ENCODE assay signal across 8 mouse cellular contexts in the genomic region with DNA sequence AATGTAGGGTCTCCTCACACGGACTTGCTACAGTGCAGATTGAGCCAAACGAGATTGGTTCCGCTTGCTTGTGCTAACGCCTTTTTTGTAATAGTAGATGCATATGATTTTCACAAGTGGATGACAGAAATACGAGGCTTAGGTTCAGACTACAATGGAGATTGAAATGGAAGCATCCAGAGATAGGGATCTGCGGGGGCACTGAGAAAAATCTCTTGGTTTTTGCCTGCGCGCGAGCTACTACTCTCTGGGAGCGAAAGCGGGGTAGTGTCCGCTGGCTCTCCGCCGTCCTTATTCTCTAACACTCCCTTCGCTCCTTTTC. TPM values are rescaled to one million over a fixed set of nuclear protein-coding genes. Genes with fewer than 3 reads are reported as not detected.
DNase-seq lines count a peak whose midpoint lies in the region; ATAC-seq and TF ChIP-seq lines count a peak whose summit lies in the region.

No protein-coding gene starts in this region.

- peaks cover 28% of the 10 kb centered on the region for H3K79me2 ChIP-seq in MEL (ENCODE audit: control insufficient read depth, insufficient read depth, low read length, poor library complexity)

- peak overlapping the region; percentile 92 for H3K27ac ChIP-seq in heart, embryonic 15.5 days
- peak overlapping the region; percentile 90 for H3K27ac ChIP-seq in MEL (ENCODE audit: control insufficient read depth, low read depth, low read length)
- peak overlapping the region; percentile 95 for H3K27ac ChIP-seq in hindbrain, embryonic 13.5 days
- H3K27ac ChIP-seq in midbrain, embryonic 11.5 days (ENCODE audit: low read depth, low read length), result peak overlapping the region; percentile 93

- TF ChIP-seq EP300 in MEL (IDR thresholded peaks at IDR 0.05; ENCODE audit: low read depth in 1 of 2, low read length in 2 of 2), result no peak

- no peak for DNase-seq in heart, adult 9 months (ENCODE audit: low spot score in 2 of 2)
- DNase-seq in MEL (ENCODE audit: low read depth, low spot score), result no peak
- no peak for DNase-seq in midbrain, embryonic 11.5 days (ENCODE audit: low spot score, missing footprints)
- DNase-seq in adrenal gland, postnatal 4 days (ENCODE audit: low spot score in 2 of 2), result no peak
- no peak for DNase-seq in retina, postnatal 1 day

- H3K9ac ChIP-seq in heart, embryonic 15.5 days, result peak overlapping the region; percentile 75
- peak overlapping the region; percentile 96 for H3K9ac ChIP-seq in MEL (ENCODE audit: control insufficient read depth, low read depth, low read length, poor library complexity, severe bottlenecking)
- peak overlapping the region; percentile 100 for H3K9ac ChIP-seq in hindbrain, embryonic 13.5 days
- peak overlapping the region; percentile 99 for H3K9ac ChIP-seq in midbrain, embryonic 11.5 days (ENCODE audit: low read length)

- no peak for TF ChIP-seq RAD21 in MEL (IDR thresholded peaks at IDR 0.05; ENCODE audit: low read depth, low read length)

- 7% methylated on average over 15 of the region's 15 CpGs for WGBS in heart, embryonic 15.5 days
- WGBS in hindbrain, embryonic 13.5 days, result 5% methylated on average over 15 of the region's 15 CpGs
- 5% methylated on average over 15 of the region's 15 CpGs for WGBS in midbrain, embryonic 11.5 days

- no peaks in the 10 kb centered on the region for H3K9me3 ChIP-seq in heart, embryonic 15.5 days (replicated peaks)
- no peaks in the 10 kb centered on the region for H3K9me3 ChIP-seq in MEL (replicated peaks; ENCODE audit: insufficient read depth, low read length)
- no peaks in the 10 kb centered on the region for H3K9me3 ChIP-seq in hindbrain, embryonic 13.5 days
- no peaks in the 10 kb centered on the region for H3K9me3 ChIP-seq in midbrain, embryonic 11.5 days (ENCODE audit: control insufficient read depth, low read length)

- no peaks in the 10 kb centered on the region for H3K27me3 ChIP-seq in heart, embryonic 15.5 days
- no peaks in the 10 kb centered on the region for H3K27me3 ChIP-seq in MEL (ENCODE audit: control insufficient read depth in 1 of 2, insufficient read depth in 2 of 2, low read length in 2 of 2)
- no peaks in the 10 kb centered on the region for H3K27me3 ChIP-seq in hindbrain, embryonic 13.5 days
- no peaks in the 10 kb centered on the region for H3K27me3 ChIP-seq in midbrain, embryonic 11.5 days (ENCODE audit: control insufficient read depth, insufficient read depth, low read length)

- no peak for TF ChIP-seq CTCF in MEL (IDR thresholded peaks at IDR 0.05 in 2 of 3, conservative IDR thresholded peaks at IDR 0.05 in 1 of 3; ENCODE audit: control insufficient read depth in 1 of 3, insufficient read depth in 1 of 3, low read depth in 2 of 3, low read length in 3 of 3, poor library complexity in 1 of 3, severe bottlenecking in 1 of 3)

- peaks cover 28% of the 10 kb centered on the region for H3K4me1 ChIP-seq in heart, embryonic 15.5 days (replicated peaks)
- H3K4me1 ChIP-seq in MEL (ENCODE audit: control insufficient read depth in 1 of 2, insufficient read depth in 2 of 2, low read length in 2 of 2), result peaks cover 6 to 26% of the 10 kb centered on the region in 2 experiments; a peak in 3 of 4 replicates
- H3K4me1 ChIP-seq in hindbrain, embryonic 13.5 days (replicated peaks), result peaks cover 33% of the 10 kb centered on the region
- peaks cover 27% of the 10 kb centered on the region for H3K4me1 ChIP-seq in midbrain, embryonic 11.5 days (ENCODE audit: control insufficient read depth, insufficient read depth, low read length)

- H3K4me2 ChIP-seq in heart, embryonic 15.5 days, result peak overlapping the region; percentile 77
- H3K4me2 ChIP-seq in hindbrain, embryonic 13.5 days, result peak overlapping the region; percentile 97
- H3K4me2 ChIP-seq in midbrain, embryonic 11.5 days, result peak overlapping the region; percentile 80

- no peak; a peak in 1 of 4 replicates for TF ChIP-seq POLR2A in MEL (IDR thresholded peaks at IDR 0.05; ENCODE audit: control insufficient read depth in 1 of 2, insufficient read depth in 1 of 2, low read depth in 1 of 2, low read length in 2 of 2, poor library complexity in 1 of 2)

- ATAC-seq in heart, embryonic 15.5 days (replicated peaks; ENCODE audit: insufficient number of reproducible peaks, insufficient read depth, low FRiP score, low read depth), result no peak
- ATAC-seq in hindbrain, embryonic 13.5 days (ENCODE audit: low FRiP score), result no peak
- ATAC-seq in midbrain, embryonic 11.5 days (ENCODE audit: low FRiP score), result no peak
- ATAC-seq in cerebellum, adult (ENCODE audit: insufficient number of reproducible peaks, low FRiP score, low TSS enrichment), result no peak

- peaks cover 34% of the 10 kb centered on the region for H3K36me3 ChIP-seq in heart, embryonic 15.5 days
- H3K36me3 ChIP-seq in MEL (ENCODE audit: control insufficient read depth in 1 of 2, insufficient read depth in 2 of 2, low read length in 2 of 2), result peaks cover 12 to 20% of the 10 kb centered on the region in 2 experiments
- peaks cover 31% of the 10 kb centered on the region for H3K36me3 ChIP-seq in hindbrain, embryonic 13.5 days
- H3K36me3 ChIP-seq in midbrain, embryonic 11.5 days (ENCODE audit: control insufficient read depth, insufficient read depth, low read length), result peaks cover 16% of the 10 kb centered on the region

- H3K4me3 ChIP-seq in heart, embryonic 15.5 days, result peak overlapping the region; percentile 86
- H3K4me3 ChIP-seq in MEL (ENCODE audit: control insufficient read depth in 1 of 2, insufficient read depth in 1 of 2, low read depth in 2 of 2, low read length in 2 of 2), result peak overlapping the region; percentile 81 to 93
- H3K4me3 ChIP-seq in hindbrain, embryonic 13.5 days, result peak overlapping the region; percentile 99
- peak overlapping the region; percentile 100 for H3K4me3 ChIP-seq in midbrain, embryonic 11.5 days (ENCODE audit: low read depth, low read length)

TF ChIP-seq in MEL, 35 proteins besides CTCF, POLR2A, EP300 and RAD21:
- TF ChIP-seq E2F4 (IDR thresholded peaks at IDR 0.05; ENCODE audit: borderline replicate concordance, low read depth, low read length) (no peak; the same call in 1 of the 2 replicates), ELF1 (IDR thresholded peaks at IDR 0.05; ENCODE audit: low read depth, low read length) (no peak), POLR2AphosphoS5 (IDR thresholded peaks at IDR 0.05; ENCODE audit: borderline replicate concordance, low read depth, low read length) (no peak), GATA1 (IDR thresholded peaks at IDR 0.05; ENCODE audit: low read depth, low read length) (peak; percentile 88)

RNA-seq across cellular contexts. Expression of gene Rpl19, which starts 0.3 kb away (rescaled TPM):
- 601 and 668 TPM in 2 replicates for polyA plus RNA-seq in heart, embryonic 15.5 days (2015; fragmentation: Nextera tagmentation; extraction: Ambion mirVana)
- 4,634 and 4,715 TPM in 2 replicates for total RNA-seq in MEL (2012; rRNA removed)
- 1,000 to 10,000 TPM in 1 of 2 experiments, 100 to 1,000 TPM in 1; 210 to 2,650 TPM for polyA plus RNA-seq in MEL (2012; ENCODE audit: insufficient read depth in 1 of 2, insufficient read length in 2 of 2, low read depth in 1 of 2, low replicate concordance in 2 of 2, missing spikeins in 1 of 2)
- 689 and 706 TPM in 2 replicates for polyA plus RNA-seq in hindbrain, embryonic 13.5 days (2015; fragmentation: Nextera tagmentation; extraction: Ambion mirVana)
- polyA plus RNA-seq in midbrain, embryonic 11.5 days (2014; fragmentation: Nextera tagmentation; extraction: Ambion mirVana), result 945 and 991 TPM in 2 replicates
- total RNA-seq in adrenal gland, postnatal 4 days (2021), result 1,000 to 10,000 TPM; 1,362 to 1,367 TPM

RNA-seq across cellular contexts. Expression of gene Cacnb1, which starts 3.4 kb away (rescaled TPM):
- 5.8 and 8.5 TPM in 2 replicates for polyA plus RNA-seq in heart, embryonic 15.5 days (2015; fragmentation: Nextera tagmentation; extraction: Ambion mirVana)
- total RNA-seq in MEL (2012; rRNA removed), result 1.8 and 2.3 TPM in 2 replicates
- polyA plus RNA-seq in MEL (2012; ENCODE audit: insufficient read depth in 1 of 2, insufficient read length in 2 of 2, low read depth in 1 of 2, low replicate concordance in 2 of 2, missing spikeins in 1 of 2), result 1 to 10 TPM in 1 of 2 experiments, not detected in 1; 4.4 TPM
- polyA plus RNA-seq in hindbrain, embryonic 13.5 days (2015; fragmentation: Nextera tagmentation; extraction: Ambion mirVana), result 51.6 and 57.4 TPM in 2 replicates
- polyA plus RNA-seq in midbrain, embryonic 11.5 days (2014; fragmentation: Nextera tagmentation; extraction: Ambion mirVana), result 9.7 and 10.3 TPM in 2 replicates
- total RNA-seq in adrenal gland, postnatal 4 days (2021), result 10 to 100 TPM; 18.8 TPM

RNA-seq across cellular contexts. Expression of gene Stac2, which starts 27.1 kb away (rescaled TPM):
- polyA plus RNA-seq in heart, embryonic 15.5 days (2015; fragmentation: Nextera tagmentation; extraction: Ambion mirVana), result 0.78 and 1.0 TPM in 2 replicates
- total RNA-seq in MEL (2012; rRNA removed), result not detected in 2 replicates
- under 1 TPM in 1 of 2 experiments, not detected in 1; 0.04 TPM for polyA plus RNA-seq in MEL (2012; ENCODE audit: insufficient read depth in 1 of 2, insufficient read length in 2 of 2, low read depth in 1 of 2, low replicate concordance in 2 of 2, missing spikeins in 1 of 2)
- 4.2 and 5.2 TPM in 2 replicates for polyA plus RNA-seq in hindbrain, embryonic 13.5 days (2015; fragmentation: Nextera tagmentation; extraction: Ambion mirVana)
- polyA plus RNA-seq in midbrain, embryonic 11.5 days (2014; fragmentation: Nextera tagmentation; extraction: Ambion mirVana), result 0.37 and 0.47 TPM in 2 replicates
- 1 to 10 TPM; 4.1 to 4.8 TPM for total RNA-seq in adrenal gland, postnatal 4 days (2021)

RNA-seq across cellular contexts. Expression of gene Arl5c, which starts 30.2 kb away (rescaled TPM):
- 3.8 and 6.9 TPM in 2 replicates for polyA plus RNA-seq in heart, embryonic 15.5 days (2015; fragmentation: Nextera tagmentation; extraction: Ambion mirVana)
- 1.2 and 1.3 TPM in 2 replicates for total RNA-seq in MEL (2012; rRNA removed)
- 10 to 100 TPM in 1 of 2 experiments, not detected in 1; 10.4 TPM for polyA plus RNA-seq in MEL (2012; ENCODE audit: insufficient read depth in 1 of 2, insufficient read length in 2 of 2, low read depth in 1 of 2, low replicate concordance in 2 of 2, missing spikeins in 1 of 2)
- 10.7 TPM in 2 replicates for polyA plus RNA-seq in hindbrain, embryonic 13.5 days (2015; fragmentation: Nextera tagmentation; extraction: Ambion mirVana)
- polyA plus RNA-seq in midbrain, embryonic 11.5 days (2014; fragmentation: Nextera tagmentation; extraction: Ambion mirVana), result 6.7 and 8.9 TPM in 2 replicates
- total RNA-seq in adrenal gland, postnatal 4 days (2021), result 1 to 10 TPM; 1.6 to 1.9 TPM

RNA-seq across cellular contexts. Expression of gene Plxdc1, which starts 40.0 kb away (rescaled TPM):
- polyA plus RNA-seq in heart, embryonic 15.5 days (2015; fragmentation: Nextera tagmentation; extraction: Ambion mirVana), result 0.88 and 2.2 TPM in 2 replicates
- total RNA-seq in MEL (2012; rRNA removed), result 13.1 and 15.1 TPM in 2 replicates
- 10 to 100 TPM in 1 of 2 experiments, not detected in 1; 24.5 TPM for polyA plus RNA-seq in MEL (2012; ENCODE audit: insufficient read depth in 1 of 2, insufficient read length in 2 of 2, low read depth in 1 of 2, low replicate concordance in 2 of 2, missing spikeins in 1 of 2)
- 0.60 and 0.89 TPM in 2 replicates for polyA plus RNA-seq in hindbrain, embryonic 13.5 days (2015; fragmentation: Nextera tagmentation; extraction: Ambion mirVana)
- 0.14 TPM in 1 of 2 replicates, not detected in the other for polyA plus RNA-seq in midbrain, embryonic 11.5 days (2014; fragmentation: Nextera tagmentation; extraction: Ambion mirVana)
- total RNA-seq in adrenal gland, postnatal 4 days (2021), result 10 to 100 TPM; 12.5 to 13.3 TPM
